Mouse (Mus musculus) liver, adult 2 months (tissue): Measurements from ENCODE around the gene BC049762. TPM values are rescaled to one million over a fixed set of nuclear protein-coding genes. Genes with fewer than 3 reads are reported as not detected.

Source experiments
- DNase-seq: peaks from one replicate; pipeline ENCODE4 v3.0.0-alpha.2; 2011; ENCODE audit warnings: low read depth, low spot score; ENCODE audit errors: extremely low read depth
- H3K27ac ChIP-seq: fragments of 200-500 bp; replicated peaks from 2 replicates; pipeline ENCODE4 v1.5.1; 2012; ENCODE audit warnings: low read depth, mild to moderate bottlenecking, control low read depth, inconsistent platforms, low read length; ENCODE audit not compliant: insufficient read depth
- H3K27me3 ChIP-seq: fragments of 200-500 bp; 2 replicates; pipeline ENCODE4 v1.6.1; 2012; ENCODE audit warnings: mild to moderate bottlenecking, moderate library complexity, low read length, inconsistent platforms; ENCODE audit not compliant: control insufficient read depth, insufficient read depth
- H3K36me3 ChIP-seq: fragments of 200-500 bp; 2 replicates; pipeline ENCODE4 v1.6.1; 2012; ENCODE audit warnings: low read length, inconsistent platforms; ENCODE audit not compliant: control insufficient read depth, insufficient read depth
- H3K4me1 ChIP-seq: fragments of 200-500 bp; 2 replicates; pipeline ENCODE4 v1.6.1; 2011; ENCODE audit warnings: low read length; ENCODE audit not compliant: control insufficient read depth, insufficient read depth
- H3K4me3 ChIP-seq: fragments of 200-500 bp; 2 replicates; pipeline ENCODE4 v1.5.1; 2011; ENCODE audit warnings: low read depth, mild to moderate bottlenecking, control low read depth, low read length, moderate library complexity; ENCODE audit not compliant: insufficient read depth
- H3K79me2 ChIP-seq: fragments of 200-500 bp; 2 replicates; pipeline ENCODE4 v1.6.1; 2012; ENCODE audit warnings: inconsistent platforms, mild to moderate bottlenecking, low read length, moderate library complexity; ENCODE audit not compliant: control insufficient read depth, insufficient read depth
- H3K9ac ChIP-seq: fragments of 200-500 bp; 2 replicates; pipeline ENCODE4 v1.6.1; 2012; ENCODE audit warnings: low read depth, mild to moderate bottlenecking, control low read depth, inconsistent platforms, low read length
- CTCF ChIP-seq: fragments of 200-500 bp; IDR thresholded peaks from 2 replicates; pipeline ENCODE4 v1.5.1; 2011; ENCODE audit warnings: low read depth, low read length, control low read depth
- POLR2A ChIP-seq: fragments of 200-500 bp; IDR thresholded peaks from 2 replicates; pipeline ENCODE4 v1.6.1; 2011; ENCODE audit warnings: low read length, control low read depth; ENCODE audit not compliant: insufficient read depth; ENCODE audit errors: extremely low read depth
- WGBS: fragments of 180-500 bp; shearing (Covaris S2); methylation state at CpG from one replicate; pipeline ENCODE4 v1.1.7; 2018; 5-methylcytosine and 5-hydroxymethylcytosine counted together
- polyA plus RNA-seq: library from polyadenylated mRNA; depleted of rRNA; stranded (reverse); fragments of >200 nt; gene quantifications from 2 replicates; pipeline ENCODE4 v1.2.3, GENCODE M21; 2012
- total RNA-seq: library from RNA; depleted of rRNA; stranded (reverse); fragments of >200 nt; gene quantifications from 2 replicates; pipeline ENCODE4 v1.2.3, GENCODE M21; 2014

Gene BC049762
- total and polyA plus RNA-seq, 2 experiments: 0.37 to 1.3 TPM

GRCm38 (mm10) chr11:51295742-51296141, 32.9 kb upstream of the BC049762 start:
- 84% methylated on average over 3 of the region's 3 CpGs for WGBS
- Histone ChIP-seq H3K79me2 (no peaks in the 10 kb centered on the region), H3K27me3 (no peaks in the 10 kb centered on the region), H3K36me3 (no peaks in the 10 kb centered on the region), H3K9ac (no peak overlapping the region), H3K27ac (no peak overlapping the region), H3K4me3 (no peak overlapping the region), H3K4me1 (no peaks in the 10 kb centered on the region)
- DNase-seq: no peak
- TF ChIP-seq POLR2A (no peak), CTCF (no peak)

- TF ChIP-seq POLR2A: no peak
- no peak for TF ChIP-seq CTCF
- DNase-seq: no peak
- Histone ChIP-seq H3K36me3 (no peaks in the 10 kb centered on the region), H3K9ac (no peak overlapping the region), H3K4me3 (no peak overlapping the region), H3K4me1 (no peaks in the 10 kb centered on the region), H3K27me3 (no peaks in the 10 kb centered on the region), H3K27ac (no peak overlapping the region), H3K79me2 (no peaks in the 10 kb centered on the region)
- WGBS: 74% methylated on average over 2 of the region's 2 CpGs
Observed at GRCm38 (mm10) chr11:51293956-51294530, 31.2 kb upstream of the BC049762 start.

- no peaks in the 10 kb centered on the region for H3K79me2 ChIP-seq
- 5% methylated on average over 74 of the region's 74 CpGs for WGBS
- H3K36me3 ChIP-seq: no peaks in the 10 kb centered on the region
- H3K27me3 ChIP-seq: no peaks in the 10 kb centered on the region
- H3K4me3 ChIP-seq: peak overlapping the region; percentile 78; the same call in 1 of the 2 replicates
- H3K9ac ChIP-seq: peak overlapping the region; percentile 71
- no peak overlapping the region for H3K27ac ChIP-seq
- no peak for DNase-seq
- TF ChIP-seq POLR2A (no peak), CTCF (peak; percentile 33; the same call in 1 of the 2 replicates)
- H3K4me1 ChIP-seq: no peaks in the 10 kb centered on the region
Observed at GRCm38 (mm10) chr11:51290066-51290955, 27.5 kb upstream of the BC049762 start.

GRCm38 (mm10) chr11:51289564-51290041, 26.8 kb upstream of the BC049762 start, which contains the start of gene Col23a1:
TSS of gene Col23a1 (plus strand) at chr11:51289920.
- Histone ChIP-seq H3K27me3 (no peaks in the 10 kb centered on the region), H3K4me1 (no peaks in the 10 kb centered on the region), H3K27ac (no peak within 1 kb of the TSS), H3K36me3 (no peaks in the 10 kb centered on the region), H3K4me3 (peak within 1 kb of the TSS; percentile 78), H3K79me2 (no peaks in the 10 kb centered on the region), H3K9ac (peak within 1 kb of the TSS; percentile 71)
- WGBS: under 1% methylated on average over 37 of the region's 38 CpGs
- TF ChIP-seq CTCF (peak; percentile 90), POLR2A (no peak)
- DNase-seq: peak; percentile 76

GRCm38 (mm10) chr11:51274418-51274817, 11.6 kb upstream of the BC049762 start:
- DNase-seq: no peak
- peaks cover 74% of the 10 kb centered on the region for H3K36me3 ChIP-seq
- no peaks in the 10 kb centered on the region for H3K27me3 ChIP-seq
- WGBS: 100% methylated on average over 1 of the region's 1 CpGs
- H3K9ac ChIP-seq: no peak overlapping the region
- H3K27ac ChIP-seq: no peak overlapping the region
- H3K79me2 ChIP-seq: peaks cover 4% of the 10 kb centered on the region; the same call in 1 of the 2 replicates
- H3K4me3 ChIP-seq: no peak overlapping the region
- no peak for TF ChIP-seq POLR2A
- TF ChIP-seq CTCF: no peak
- H3K4me1 ChIP-seq: no peaks in the 10 kb centered on the region; the same call in 1 of the 2 replicates
